Mouse (Mus musculus) MEL (cell line): ENCODE results near the gene Galnt18. TPM values are rescaled to one million over a fixed set of nuclear protein-coding genes. Genes with fewer than 3 reads are reported as not detected.

Experiments used
- DNase-seq: peaks from one replicate; pipeline ENCODE4 v3.0.0; 2011; ENCODE audit warnings: low read depth, low spot score
- H3K27ac ChIP-seq: 2 replicates; pipeline ENCODE4 v1.5.1; 2012; ENCODE audit warnings: low read depth, mild to moderate bottlenecking, control low read depth, low read length, moderate library complexity; ENCODE audit not compliant: control insufficient read depth
- H3K27me3 ChIP-seq, 2 experiments: fragments of 150-350 bp in 1 of 2; sonication (generic) in 1 of 2; 2 replicates each; pipeline ENCODE4 v1.6.1; 2012; ENCODE audit warnings: low read length in 2 of 2, mild to moderate bottlenecking in 2 of 2, improper control_type of control experiment in 1 of 2, moderate library complexity in 1 of 2; ENCODE audit not compliant: insufficient read depth in 2 of 2, control insufficient read depth in 1 of 2
- H3K36me3 ChIP-seq, 2 experiments: 2 replicates each; pipeline ENCODE4 v1.6.1; 2012 to 2014; ENCODE audit warnings: low read length in 2 of 2, improper control_type of control experiment in 1 of 2, inconsistent platforms in 1 of 2, mild to moderate bottlenecking in 1 of 2; ENCODE audit not compliant: insufficient read depth in 2 of 2, control insufficient read depth in 1 of 2
- H3K4me1 ChIP-seq, 2 experiments: fragments of 150-350 bp in 1 of 2; sonication (generic) in 1 of 2; 2 replicates each; pipeline ENCODE4 v1.6.1; 2012; ENCODE audit warnings: low read length in 2 of 2, improper control_type of control experiment in 1 of 2, mild to moderate bottlenecking in 1 of 2; ENCODE audit not compliant: insufficient read depth in 2 of 2, control insufficient read depth in 1 of 2
- H3K4me3 ChIP-seq, 2 experiments: fragments of 150-350 bp in 1 of 2; sonication (generic) in 1 of 2; 2 replicates each; pipeline ENCODE4 v1.5.1; 2012; ENCODE audit warnings: low read depth in 2 of 2, low read length in 2 of 2, mild to moderate bottlenecking in 2 of 2, moderate library complexity in 2 of 2, control low read depth in 1 of 2, improper control_type of control experiment in 1 of 2; ENCODE audit not compliant: control insufficient read depth in 1 of 2, insufficient read depth in 1 of 2
- H3K79me2 ChIP-seq: 2 replicates; pipeline ENCODE4 v1.6.1; 2012; ENCODE audit warnings: mild to moderate bottlenecking, low read length, moderate library complexity; ENCODE audit not compliant: control insufficient read depth, poor library complexity, insufficient read depth
- H3K9ac ChIP-seq: 2 replicates; pipeline ENCODE4 v1.6.1; 2012; ENCODE audit warnings: low read depth, mild to moderate bottlenecking, control low read depth, low read length, moderate library complexity; ENCODE audit not compliant: control insufficient read depth, poor library complexity, severe bottlenecking
- H3K9me3 ChIP-seq: fragments of 150-350 bp; sonication (generic); replicated peaks from 2 replicates; pipeline ENCODE4 v1.6.1; 2012; ENCODE audit warnings: mild to moderate bottlenecking, low read length, improper control_type of control experiment, moderate library complexity; ENCODE audit not compliant: insufficient read depth
- BHLHE40 ChIP-seq: IDR thresholded peaks from 2 replicates; pipeline ENCODE4 v1.6.1; 2012; ENCODE audit warnings: low read depth, mild to moderate bottlenecking, inconsistent platforms, low read length, improper control_type of control experiment, borderline replicate concordance
- CHD2 ChIP-seq: IDR thresholded peaks from 2 replicates; pipeline ENCODE4 v1.6.1; 2011; ENCODE audit warnings: low read length, improper control_type of control experiment
- E2F4 ChIP-seq: IDR thresholded peaks from 2 replicates; pipeline ENCODE4 v1.6.1; 2011; ENCODE audit warnings: low read depth, low read length, improper control_type of control experiment, borderline replicate concordance
- ELF1 ChIP-seq: IDR thresholded peaks from 2 replicates; pipeline ENCODE4 v1.6.1; 2014; ENCODE audit warnings: low read depth, mild to moderate bottlenecking, inconsistent platforms, low read length, improper control_type of control experiment, moderate library complexity
- ETS1 ChIP-seq: IDR thresholded peaks from 2 replicates; pipeline ENCODE4 v1.6.1; 2012; ENCODE audit warnings: low read depth, mild to moderate bottlenecking, inconsistent platforms, low read length, improper control_type of control experiment, moderate library complexity
- GABPA ChIP-seq: IDR thresholded peaks from 2 replicates; pipeline ENCODE4 v1.6.1; 2012; ENCODE audit warnings: low read depth, mild to moderate bottlenecking, inconsistent platforms, low read length, improper control_type of control experiment, moderate library complexity
- GATA1 ChIP-seq: IDR thresholded peaks from 2 replicates; pipeline ENCODE4 v1.6.1; 2011; ENCODE audit warnings: low read depth, low read length, improper control_type of control experiment
- HCFC1 ChIP-seq: IDR thresholded peaks from 2 replicates; pipeline ENCODE4 v1.6.1; 2012; ENCODE audit warnings: low read depth, mild to moderate bottlenecking, inconsistent platforms, low read length, improper control_type of control experiment, moderate library complexity
- JUND ChIP-seq: IDR thresholded peaks from 2 replicates; pipeline ENCODE4 v1.6.1; 2011; ENCODE audit warnings: low read depth, mild to moderate bottlenecking, improper control_type of control experiment, low read length
- MAX ChIP-seq: IDR thresholded peaks from 2 replicates; pipeline ENCODE4 v1.6.1; 2011; ENCODE audit warnings: low read length, improper control_type of control experiment
- MAZ ChIP-seq: IDR thresholded peaks from 2 replicates; pipeline ENCODE4 v1.6.1; 2012; ENCODE audit warnings: low read depth, mild to moderate bottlenecking, inconsistent platforms, low read length, improper control_type of control experiment
- MEF2A ChIP-seq: IDR thresholded peaks from 2 replicates; pipeline ENCODE4 v1.6.1; 2014; ENCODE audit warnings: low read depth, mild to moderate bottlenecking, inconsistent platforms, low read length, improper control_type of control experiment; ENCODE audit not compliant: poor library complexity, insufficient replicate concordance, severe bottlenecking; ENCODE audit errors: extremely low read depth
- MXI1 ChIP-seq: IDR thresholded peaks from 2 replicates; pipeline ENCODE4 v1.6.1; 2011; ENCODE audit warnings: mild to moderate bottlenecking, low read depth, low read length, improper control_type of control experiment
- NRF1 ChIP-seq: IDR thresholded peaks from 2 replicates; pipeline ENCODE4 v1.6.1; 2014; ENCODE audit warnings: low read depth, mild to moderate bottlenecking, inconsistent platforms, low read length, improper control_type of control experiment, moderate library complexity; ENCODE audit not compliant: poor library complexity, insufficient read depth, severe bottlenecking
- POLR2AphosphoS2 ChIP-seq: IDR thresholded peaks from 2 replicates; pipeline ENCODE4 v1.6.1; 2011; ENCODE audit warnings: low read length, improper control_type of control experiment
- RAD21 ChIP-seq: IDR thresholded peaks from 2 replicates; pipeline ENCODE4 v1.6.1; 2011; ENCODE audit warnings: mild to moderate bottlenecking, low read depth, low read length, improper control_type of control experiment
- SIN3A ChIP-seq: IDR thresholded peaks from 2 replicates; pipeline ENCODE4 v1.6.1; 2012; ENCODE audit warnings: low read length, improper control_type of control experiment, inconsistent platforms
- SMC3 ChIP-seq: IDR thresholded peaks from 2 replicates; pipeline ENCODE4 v1.6.1; 2011; ENCODE audit warnings: low read depth, low read length, improper control_type of control experiment
- TAL1 ChIP-seq: IDR thresholded peaks from 2 replicates; pipeline ENCODE4 v1.6.1; 2012; ENCODE audit warnings: mild to moderate bottlenecking, inconsistent platforms, low read length, moderate library complexity, mixed read lengths
- TBP ChIP-seq: IDR thresholded peaks from 2 replicates; pipeline ENCODE4 v1.8.0; 2011; ENCODE audit warnings: low read depth, low read length, improper control_type of control experiment
- UBTF ChIP-seq: IDR thresholded peaks from 2 replicates; pipeline ENCODE4 v1.6.1; 2012; ENCODE audit warnings: low read depth, mild to moderate bottlenecking, inconsistent platforms, low read length, improper control_type of control experiment, moderate library complexity, borderline replicate concordance; ENCODE audit not compliant: insufficient read depth
- USF1 ChIP-seq: IDR thresholded peaks from 2 replicates; pipeline ENCODE4 v1.6.1; 2014; ENCODE audit warnings: low read depth, mild to moderate bottlenecking, inconsistent platforms, low read length, improper control_type of control experiment, moderate library complexity
- USF2 ChIP-seq, 2 experiments: IDR thresholded peaks; 2 replicates each; pipeline ENCODE4 v1.6.1; 2011 to 2012; ENCODE audit warnings: improper control_type of control experiment in 2 of 2, low read length in 2 of 2, borderline replicate concordance in 1 of 2, inconsistent platforms in 1 of 2, low read depth in 1 of 2, mild to moderate bottlenecking in 1 of 2; ENCODE audit not compliant: insufficient read depth in 1 of 2
- ZC3H11A ChIP-seq: IDR thresholded peaks from 2 replicates; pipeline ENCODE4 v1.6.1; 2012; ENCODE audit warnings: low read depth, mild to moderate bottlenecking, inconsistent platforms, low read length, improper control_type of control experiment
- ZKSCAN1 ChIP-seq: IDR thresholded peaks from 2 replicates; pipeline ENCODE4 v1.6.1; 2012; ENCODE audit warnings: low read depth, mild to moderate bottlenecking, inconsistent platforms, low read length, improper control_type of control experiment, moderate library complexity
- polyA plus RNA-seq, 2 experiments: library from polyadenylated mRNA; stranded (reverse) in 1 of 2; unstranded in 1 of 2; fragments of >175 nt in 1 of 2; fragments of >200 nt in 1 of 2; gene quantifications; 2 replicates each; pipeline versions ENCODE4 v1.2.1 to v1.2.4; 2012; ENCODE audit warnings: low replicate concordance in 2 of 2, low read depth in 1 of 2; ENCODE audit not compliant: insufficient read length in 2 of 2, insufficient read depth in 1 of 2, missing spikeins in 1 of 2
- total RNA-seq: library from RNA; depleted of rRNA; stranded (reverse); fragments of 300-350 nt; gene quantifications from 2 replicates; pipeline ENCODE4 v1.2.3, GENCODE M21; 2012

Gene Galnt18
- total and polyA plus RNA-seq, 3 experiments, result not detected

GRCm38 (mm10) chr7:111605663-111606062, 174.1 kb downstream of the Galnt18 start:
- Histone ChIP-seq H3K9ac (no peak overlapping the region), H3K9me3 (no peaks in the 10 kb centered on the region), H3K4me1 (no peaks in the 10 kb centered on the region), H3K36me3 (no peaks in the 10 kb centered on the region), H3K4me3 (no peak overlapping the region), H3K27ac (no peak overlapping the region), H3K79me2 (no peaks in the 10 kb centered on the region), H3K27me3 (no peaks in the 10 kb centered on the region)
- TF ChIP-seq UBTF (no peak), E2F4 (no peak), SIN3A (no peak), MEF2A (no peak), HCFC1 (no peak), MAX (no peak), NRF1 (no peak), TAL1 (no peak), GATA1 (no peak), GABPA (no peak), MXI1 (no peak), ZKSCAN1 (no peak), USF1 (no peak), ETS1 (no peak), MAZ (no peak), TBP (no peak), SMC3 (no peak), BHLHE40 (no peak)
- no peak for DNase-seq

GRCm38 (mm10) chr7:111604578-111605208, 175.1 kb downstream of the Galnt18 start:
- no peaks in the 10 kb centered on the region for H3K36me3 ChIP-seq
- no peak for DNase-seq
- H3K4me3 ChIP-seq, result no peak overlapping the region
- no peaks in the 10 kb centered on the region for H3K9me3 ChIP-seq
- H3K27me3 ChIP-seq, result no peaks in the 10 kb centered on the region
- TF ChIP-seq ZC3H11A, result no peak
- no peak for TF ChIP-seq TAL1
- TF ChIP-seq POLR2AphosphoS2, result no peak
- TF ChIP-seq JUND, result no peak
- no peak for TF ChIP-seq MEF2A
- TF ChIP-seq UBTF, result no peak
- no peak for TF ChIP-seq RAD21
- TF ChIP-seq MAX, result no peak
- TF ChIP-seq SMC3, result no peak
- no peak for TF ChIP-seq SIN3A
- no peak for TF ChIP-seq ELF1
- no peak for TF ChIP-seq CHD2
- TF ChIP-seq USF1, result no peak
- TF ChIP-seq TBP, result no peak
- TF ChIP-seq USF2 (IDR thresholded peaks at IDR 0.05; ENCODE audit: borderline replicate concordance in 1 of 2, insufficient read depth in 1 of 2, low read depth in 1 of 2, low read length in 2 of 2), result no peak
- no peaks in the 10 kb centered on the region for H3K79me2 ChIP-seq
- no peak overlapping the region for H3K27ac ChIP-seq
- no peaks in the 10 kb centered on the region for H3K4me1 ChIP-seq
- no peak overlapping the region for H3K9ac ChIP-seq
